Mouse (Mus musculus) liver, postnatal 0 days (tissue): ENCODE measurements around the gene Fut7.

Experiments
- CTCF ChIP-seq: sonication (generic); IDR thresholded peaks from 2 replicates; pipeline ENCODE4 v1.5.1; 2016; ENCODE audit warnings: antibody characterized with exemption, low read depth
- EP300 ChIP-seq: IDR thresholded peaks from 2 replicates; pipeline ENCODE4 v1.6.1; 2016; ENCODE audit warnings: antibody characterized with exemption, low read depth, mild to moderate bottlenecking

- TF ChIP-seq CTCF (no peak), EP300 (no peak)
Observed at GRCm38 (mm10) chr2:25452951-25453350, 29.9 kb downstream of the Fut7 start.
